Mouse (Mus musculus): ENCODE results near the gene Atr. TPM values are rescaled to one million over a fixed set of nuclear protein-coding genes. Genes with fewer than 3 reads are reported as not detected.

Gene Atr
- total RNA-seq (2012; rRNA removed), result 29.4 and 33.1 TPM in 2 replicates

- no peak within 1 kb of the TSS for H3K27ac ChIP-seq (ENCODE audit: insufficient read depth, low read depth, low read length, poor library complexity, severe bottlenecking)
- H3K36me3 ChIP-seq (ENCODE audit: control insufficient read depth, insufficient read depth, low read length, poor library complexity, severe bottlenecking), result no peaks in the 10 kb centered on the region
- TF ChIP-seq ZNF384 (IDR thresholded peaks at IDR 0.05; ENCODE audit: low read depth, low read length) (no peak), HCFC1 (IDR thresholded peaks at IDR 0.05; ENCODE audit: borderline replicate concordance, insufficient read depth, low read length) (peak; percentile 39)
- in situ Hi-C loops (cut with MboI; ENCODE audit: low sequenced_read_pairs in 2 of 2, unreplicated experiment in 2 of 2), result no loop called here
- H3K4me3 ChIP-seq (ENCODE audit: insufficient read depth in 1 of 2, low read depth in 1 of 2, low read length in 2 of 2, poor library complexity in 1 of 2, severe bottlenecking in 1 of 2), result peak within 1 kb of the TSS; percentile 86 to 89
- H3K9me3 ChIP-seq (ENCODE audit: control insufficient read depth, insufficient read depth, low read depth, low read length), result no peaks in the 10 kb centered on the region
- peak; percentile 82 for DNase-seq (ENCODE audit: low read depth, low spot score)
- peak within 1 kb of the TSS; percentile 93 for H3K9ac ChIP-seq (ENCODE audit: insufficient read depth, low read depth, low read length, poor library complexity, severe bottlenecking)
- H3K4me1 ChIP-seq (ENCODE audit: control insufficient read depth in 2 of 2, insufficient read depth in 2 of 2, low read length in 2 of 2, poor library complexity in 1 of 2), result peaks cover 0 to 6% of the 10 kb centered on the region in 2 experiments; a peak in 1 of 4 replicates
These were observed at the start of gene Atr for GRCm38 (mm10) chr9:95857414-95858026. Gene Atr (plus strand): TSS chr9:95857597.

- in situ Hi-C loops (cut with MboI; ENCODE audit: low sequenced_read_pairs in 2 of 2, unreplicated experiment in 2 of 2), result no loop called here
These were observed 47.8 kb upstream of the Atr start for GRCm38 (mm10) chr9:95809596-95809995.

GRCm38 (mm10) chr9:95811817-95812216 is 45.6 kb upstream of the Atr start:
- Histone ChIP-seq H3K4me3 (ENCODE audit: insufficient read depth in 1 of 2, low read depth in 1 of 2, low read length in 2 of 2, poor library complexity in 1 of 2, severe bottlenecking in 1 of 2) (no peak overlapping the region), H3K4me1 (ENCODE audit: control insufficient read depth in 2 of 2, insufficient read depth in 2 of 2, low read length in 2 of 2, poor library complexity in 1 of 2) (no peaks in the 10 kb centered on the region), H3K9ac (ENCODE audit: insufficient read depth, low read depth, low read length, poor library complexity, severe bottlenecking) (no peak overlapping the region), H3K36me3 (ENCODE audit: control insufficient read depth, insufficient read depth, low read length, poor library complexity, severe bottlenecking) (no peaks in the 10 kb centered on the region), H3K27ac (ENCODE audit: insufficient read depth, low read depth, low read length, poor library complexity, severe bottlenecking) (no peak overlapping the region), H3K9me3 (ENCODE audit: control insufficient read depth, insufficient read depth, low read depth, low read length) (no peaks in the 10 kb centered on the region)
- in situ Hi-C loops (cut with MboI; ENCODE audit: low sequenced_read_pairs in 2 of 2, unreplicated experiment in 2 of 2), result no loop called here
- DNase-seq (ENCODE audit: low read depth, low spot score), result no peak
- no peak for TF ChIP-seq ZNF384 (IDR thresholded peaks at IDR 0.05; ENCODE audit: low read depth, low read length)
- TF ChIP-seq HCFC1 (IDR thresholded peaks at IDR 0.05; ENCODE audit: borderline replicate concordance, insufficient read depth, low read length), result no peak
- TF ChIP-seq CHD2 (IDR thresholded peaks at IDR 0.05; ENCODE audit: low read depth, low read length), result no peak
- TF ChIP-seq ZC3H11A (IDR thresholded peaks at IDR 0.05; ENCODE audit: borderline replicate concordance, low read depth, low read length), result no peak
- TF ChIP-seq MAFK (IDR thresholded peaks at IDR 0.05; ENCODE audit: insufficient read depth, low read depth, low read length), result no peak

More at GRCm38 (mm10) chr9:95809596-95809995, 47.8 kb upstream of the Atr start:
- no peaks in the 10 kb centered on the region for H3K36me3 ChIP-seq (ENCODE audit: control insufficient read depth, insufficient read depth, low read length, poor library complexity, severe bottlenecking)
- no peaks in the 10 kb centered on the region for H3K9me3 ChIP-seq (ENCODE audit: control insufficient read depth, insufficient read depth, low read depth, low read length)
- H3K9ac ChIP-seq (ENCODE audit: insufficient read depth, low read depth, low read length, poor library complexity, severe bottlenecking), result no peak overlapping the region
- no peak for DNase-seq (ENCODE audit: low read depth, low spot score)
- no peak overlapping the region for H3K4me3 ChIP-seq (ENCODE audit: insufficient read depth in 1 of 2, low read depth in 1 of 2, low read length in 2 of 2, poor library complexity in 1 of 2, severe bottlenecking in 1 of 2)
- H3K27ac ChIP-seq (ENCODE audit: insufficient read depth, low read depth, low read length, poor library complexity, severe bottlenecking), result no peak overlapping the region
- TF ChIP-seq CHD2 (IDR thresholded peaks at IDR 0.05; ENCODE audit: low read depth, low read length) (no peak), HCFC1 (IDR thresholded peaks at IDR 0.05; ENCODE audit: borderline replicate concordance, insufficient read depth, low read length) (no peak), ZC3H11A (IDR thresholded peaks at IDR 0.05; ENCODE audit: borderline replicate concordance, low read depth, low read length) (no peak), MAFK (IDR thresholded peaks at IDR 0.05; ENCODE audit: insufficient read depth, low read depth, low read length) (no peak), ZNF384 (IDR thresholded peaks at IDR 0.05; ENCODE audit: low read depth, low read length) (no peak)
- H3K4me1 ChIP-seq (ENCODE audit: control insufficient read depth in 2 of 2, insufficient read depth in 2 of 2, low read length in 2 of 2, poor library complexity in 1 of 2), result peaks cover 0 to 4% of the 10 kb centered on the region in 2 experiments; a peak in 2 of 4 replicates

- Histone ChIP-seq H3K4me3 (ENCODE audit: insufficient read depth in 1 of 2, low read depth in 1 of 2, low read length in 2 of 2, poor library complexity in 1 of 2, severe bottlenecking in 1 of 2) (no peak overlapping the region), H3K27ac (ENCODE audit: insufficient read depth, low read depth, low read length, poor library complexity, severe bottlenecking) (no peak overlapping the region), H3K9ac (ENCODE audit: insufficient read depth, low read depth, low read length, poor library complexity, severe bottlenecking) (no peak overlapping the region), H3K36me3 (ENCODE audit: control insufficient read depth, insufficient read depth, low read length, poor library complexity, severe bottlenecking) (no peaks in the 10 kb centered on the region), H3K4me1 (ENCODE audit: control insufficient read depth in 2 of 2, insufficient read depth in 2 of 2, low read length in 2 of 2, poor library complexity in 1 of 2) (no peaks in the 10 kb centered on the region), H3K9me3 (ENCODE audit: control insufficient read depth, insufficient read depth, low read depth, low read length) (no peaks in the 10 kb centered on the region)
- in situ Hi-C loops (cut with MboI; ENCODE audit: low sequenced_read_pairs in 2 of 2, unreplicated experiment in 2 of 2), result no loop called here
- TF ChIP-seq CHD2 (IDR thresholded peaks at IDR 0.05; ENCODE audit: low read depth, low read length), result no peak
- no peak for TF ChIP-seq HCFC1 (IDR thresholded peaks at IDR 0.05; ENCODE audit: borderline replicate concordance, insufficient read depth, low read length)
- TF ChIP-seq ZNF384 (IDR thresholded peaks at IDR 0.05; ENCODE audit: low read depth, low read length), result no peak
- no peak for TF ChIP-seq ZC3H11A (IDR thresholded peaks at IDR 0.05; ENCODE audit: borderline replicate concordance, low read depth, low read length)
- no peak for TF ChIP-seq MAFK (IDR thresholded peaks at IDR 0.05; ENCODE audit: insufficient read depth, low read depth, low read length)
- DNase-seq (ENCODE audit: low read depth, low spot score), result no peak
These were observed 43.5 kb upstream of the Atr start for GRCm38 (mm10) chr9:95813721-95814531.
